Mouse (Mus musculus) layer of hippocampus, postnatal 10 days (tissue): ENCODE results near the gene Limch1. TPM values are rescaled to one million over a fixed set of nuclear protein-coding genes. Genes with fewer than 3 reads are reported as not detected.

Experiments
- DNase-seq, 2 experiments: peaks; one replicate each; pipeline ENCODE4 v3.0.0; 2021; ENCODE audit warnings: low spot score in 2 of 2
- total RNA-seq, 2 experiments: library from RNA; stranded (reverse); gene quantifications; 2 replicates each; pipeline ENCODE4 v1.2.3; 2021

Gene Limch1
- total RNA-seq, 2 experiments from 2014 or later, result 121 to 123 TPM

- DNase-seq, result no peak
These were observed 172.0 kb downstream of the Limch1 start for GRCm38 (mm10) chr5:66917353-66918315.

GRCm38 (mm10) chr5:66918316-66919305 is 173.0 kb downstream of the Limch1 start:
- no peak for DNase-seq

GRCm38 (mm10) chr5:66922582-66922981 is 177.0 kb downstream of the Limch1 start:
- no peak for DNase-seq

- DNase-seq, result no peak
These were observed 183.7 kb downstream of the Limch1 start for GRCm38 (mm10) chr5:66929291-66929690.

- no peak for DNase-seq
These were observed 187.6 kb downstream of the Limch1 start for GRCm38 (mm10) chr5:66933134-66933804.

- no peak for DNase-seq
These were observed 189.0 kb downstream of the Limch1 start for GRCm38 (mm10) chr5:66934585-66934984.

GRCm38 (mm10) chr5:66937376-66937775 is 191.7 kb downstream of the Limch1 start:
- DNase-seq, result no peak

- DNase-seq, result no peak
These were observed 196.3 kb downstream of the Limch1 start for GRCm38 (mm10) chr5:66941710-66942450.

- DNase-seq, result no peak
These were observed 197.3 kb downstream of the Limch1 start for GRCm38 (mm10) chr5:66942922-66943321.

GRCm38 (mm10) chr5:66943521-66943920 is 197.9 kb downstream of the Limch1 start:
- peak in 1 of 2 experiments; percentile 44 for DNase-seq

- peak; percentile 36 to 43 for DNase-seq
These were observed 202.3 kb downstream of the Limch1 start for GRCm38 (mm10) chr5:66947958-66948357.

- no peak for DNase-seq
These were observed 203.6 kb downstream of the Limch1 start for GRCm38 (mm10) chr5:66949098-66949692.

GRCm38 (mm10) chr5:66953375-66953774 is 207.7 kb downstream of the Limch1 start:
- no peak for DNase-seq

GRCm38 (mm10) chr5:66953971-66954644 is 208.5 kb downstream of the Limch1 start:
- DNase-seq, result peak; percentile 29 to 49

GRCm38 (mm10) chr5:66955245-66955644 is 209.6 kb downstream of the Limch1 start:
- no peak for DNase-seq

GRCm38 (mm10) chr5:66957656-66958055 is 212.0 kb downstream of the Limch1 start:
- no peak for DNase-seq

GRCm38 (mm10) chr5:66958118-66958517 is 212.5 kb downstream of the Limch1 start:
- DNase-seq, result no peak

GRCm38 (mm10) chr5:66959968-66960367 is 214.3 kb downstream of the Limch1 start:
- DNase-seq, result no peak

- DNase-seq, result no peak
These were observed 219.8 kb downstream of the Limch1 start for GRCm38 (mm10) chr5:66965442-66965841.
